Mouse (Mus musculus): ENCODE results near the gene Tmem9.

Tmem9 gene

DNA sequence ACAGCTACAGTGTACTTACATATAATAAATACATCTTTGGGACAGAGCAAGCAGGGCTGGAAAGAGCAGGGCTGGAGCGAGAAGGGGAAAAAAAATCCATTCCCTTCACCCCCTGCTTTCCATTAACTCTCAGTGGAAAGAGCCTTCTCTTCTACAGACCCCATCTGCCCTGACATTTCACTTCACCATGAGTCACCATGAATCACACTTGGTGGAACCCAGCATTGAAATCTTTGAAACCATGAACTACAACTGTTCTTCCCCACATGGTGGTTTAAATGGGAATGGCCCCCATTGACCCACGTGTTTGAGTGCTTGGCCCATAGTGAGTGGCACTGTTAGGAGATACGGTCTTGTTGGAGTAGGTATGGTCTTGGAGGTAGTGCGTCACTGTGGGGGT lies 2.3 kb downstream of the Tmem9 start:
- DNase-seq (ENCODE audit: low read depth, low spot score): no peak
- peaks cover 2% of the 10 kb centered on the region; the same call in 1 of the 2 replicates for H3K27me3 ChIP-seq (ENCODE audit: control insufficient read depth, insufficient read depth, low read length, poor library complexity, severe bottlenecking)
- H3K36me3 ChIP-seq (ENCODE audit: control insufficient read depth, insufficient read depth, low read length, poor library complexity, severe bottlenecking): no peaks in the 10 kb centered on the region

DNA sequence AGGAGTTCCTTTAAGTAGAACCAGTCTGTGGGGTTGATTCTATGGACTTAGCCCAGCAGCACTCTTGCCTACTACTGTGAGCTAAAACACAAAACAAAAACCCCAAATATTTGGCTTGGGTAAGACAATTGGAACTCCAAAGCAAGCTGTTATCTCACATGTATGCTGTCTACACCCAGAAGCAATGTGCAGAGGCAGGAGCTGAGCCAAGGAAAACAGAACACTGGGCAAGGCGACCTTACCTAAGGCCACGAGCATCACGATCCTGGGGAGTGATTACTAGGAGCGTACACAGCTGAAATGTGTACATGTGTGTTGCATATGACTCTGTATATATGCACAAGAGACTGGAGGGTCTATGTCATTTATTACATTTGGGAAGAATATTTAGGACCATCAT lies 5.6 kb downstream of the Tmem9 start:
- Histone ChIP-seq H3K27me3 (ENCODE audit: control insufficient read depth, insufficient read depth, low read length, poor library complexity, severe bottlenecking) (peaks cover under 1% of the 10 kb centered on the region; the same call in 1 of the 2 replicates), H3K36me3 (ENCODE audit: control insufficient read depth, insufficient read depth, low read length, poor library complexity, severe bottlenecking) (no peaks in the 10 kb centered on the region)
- no peak for DNase-seq (ENCODE audit: low read depth, low spot score)

DNA sequence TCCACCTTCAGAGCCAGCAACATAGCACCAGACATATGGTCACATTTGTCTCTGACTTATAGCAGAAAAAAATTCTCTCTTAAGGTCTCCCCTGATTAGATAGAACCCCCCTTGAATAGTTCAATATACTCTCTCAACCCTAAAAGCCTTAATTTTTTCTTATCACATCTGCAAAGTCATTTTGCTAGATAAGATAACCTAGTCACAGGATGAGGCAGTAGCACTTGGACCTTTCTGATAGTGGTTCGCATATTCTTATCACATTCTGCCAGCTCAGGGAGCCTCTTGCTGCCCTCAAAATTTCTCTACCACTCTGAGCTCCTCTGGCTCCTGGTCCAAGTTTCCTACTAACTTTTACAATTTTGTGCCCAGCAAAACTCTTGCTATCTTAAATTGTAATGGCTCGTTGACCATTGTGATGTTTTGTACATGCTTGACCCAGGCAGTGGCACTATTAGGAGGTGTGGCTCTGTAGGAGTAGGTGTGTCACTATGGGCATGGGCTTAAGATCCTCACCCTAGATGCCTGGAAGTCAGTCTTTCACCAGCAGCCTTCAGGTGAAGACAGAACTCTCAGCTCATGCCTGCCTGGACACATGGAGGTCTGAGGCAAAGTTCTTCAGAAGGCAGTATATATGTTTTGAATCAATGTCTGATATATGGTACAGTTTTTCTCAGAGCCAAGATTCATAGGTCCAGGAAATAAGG lies 7.0 kb downstream of the Tmem9 start:
- no peak for DNase-seq (ENCODE audit: low read depth, low spot score)
- Histone ChIP-seq H3K36me3 (ENCODE audit: control insufficient read depth, insufficient read depth, low read length, poor library complexity, severe bottlenecking) (no peaks in the 10 kb centered on the region), H3K27me3 (ENCODE audit: control insufficient read depth, insufficient read depth, low read length, poor library complexity, severe bottlenecking) (no peaks in the 10 kb centered on the region)

DNA sequence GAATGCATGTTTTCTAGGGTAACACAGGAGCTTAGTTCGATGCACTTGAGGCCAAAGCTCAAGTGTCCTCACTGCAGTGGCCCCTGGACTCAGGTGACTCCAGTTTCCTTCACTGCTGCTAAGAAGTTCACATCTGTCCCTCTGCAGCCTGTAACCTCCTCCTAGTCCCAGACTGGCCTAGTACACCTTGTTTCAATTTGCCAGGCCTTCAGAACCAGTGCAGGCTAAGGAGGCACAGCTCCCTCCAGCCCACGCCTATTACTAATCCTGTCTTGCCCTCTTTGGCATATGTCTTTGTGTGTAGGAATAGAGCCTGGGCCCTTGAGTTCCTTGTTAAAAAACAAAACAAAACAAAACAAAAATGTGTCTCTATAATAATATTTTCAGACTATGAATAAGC lies 9.4 kb downstream of the Tmem9 start:
- H3K36me3 ChIP-seq (ENCODE audit: control insufficient read depth, insufficient read depth, low read length, poor library complexity, severe bottlenecking): no peaks in the 10 kb centered on the region
- DNase-seq (ENCODE audit: low read depth, low spot score): peak; percentile 3
- no peaks in the 10 kb centered on the region for H3K27me3 ChIP-seq (ENCODE audit: control insufficient read depth, insufficient read depth, low read length, poor library complexity, severe bottlenecking)

DNA sequence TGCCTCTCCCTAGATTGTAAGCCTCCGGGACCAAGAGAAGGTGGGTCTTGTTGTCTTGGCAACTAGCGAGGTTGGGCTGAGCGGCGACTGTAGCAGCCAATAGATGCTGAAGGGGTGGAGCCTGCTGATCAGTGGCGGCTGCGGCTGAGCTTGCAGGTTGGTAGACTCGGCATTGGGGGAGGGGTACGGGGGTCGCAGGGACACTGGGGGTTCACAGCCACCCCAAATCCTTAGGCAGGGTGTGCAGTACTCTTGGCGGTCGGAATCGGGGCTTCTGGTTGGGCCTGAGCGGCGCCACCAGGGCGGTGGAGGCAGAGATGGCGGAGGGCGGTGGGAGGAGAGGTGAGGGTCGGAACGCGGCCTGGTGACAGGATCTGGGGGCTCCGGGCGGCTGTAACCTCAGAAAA lies 10.0 kb downstream of the Tmem9 start:
- DNase-seq (ENCODE audit: low read depth, low spot score): peak; percentile 86
- H3K36me3 ChIP-seq (ENCODE audit: control insufficient read depth, insufficient read depth, low read length, poor library complexity, severe bottlenecking): no peaks in the 10 kb centered on the region
- no peaks in the 10 kb centered on the region for H3K27me3 ChIP-seq (ENCODE audit: control insufficient read depth, insufficient read depth, low read length, poor library complexity, severe bottlenecking)

DNA sequence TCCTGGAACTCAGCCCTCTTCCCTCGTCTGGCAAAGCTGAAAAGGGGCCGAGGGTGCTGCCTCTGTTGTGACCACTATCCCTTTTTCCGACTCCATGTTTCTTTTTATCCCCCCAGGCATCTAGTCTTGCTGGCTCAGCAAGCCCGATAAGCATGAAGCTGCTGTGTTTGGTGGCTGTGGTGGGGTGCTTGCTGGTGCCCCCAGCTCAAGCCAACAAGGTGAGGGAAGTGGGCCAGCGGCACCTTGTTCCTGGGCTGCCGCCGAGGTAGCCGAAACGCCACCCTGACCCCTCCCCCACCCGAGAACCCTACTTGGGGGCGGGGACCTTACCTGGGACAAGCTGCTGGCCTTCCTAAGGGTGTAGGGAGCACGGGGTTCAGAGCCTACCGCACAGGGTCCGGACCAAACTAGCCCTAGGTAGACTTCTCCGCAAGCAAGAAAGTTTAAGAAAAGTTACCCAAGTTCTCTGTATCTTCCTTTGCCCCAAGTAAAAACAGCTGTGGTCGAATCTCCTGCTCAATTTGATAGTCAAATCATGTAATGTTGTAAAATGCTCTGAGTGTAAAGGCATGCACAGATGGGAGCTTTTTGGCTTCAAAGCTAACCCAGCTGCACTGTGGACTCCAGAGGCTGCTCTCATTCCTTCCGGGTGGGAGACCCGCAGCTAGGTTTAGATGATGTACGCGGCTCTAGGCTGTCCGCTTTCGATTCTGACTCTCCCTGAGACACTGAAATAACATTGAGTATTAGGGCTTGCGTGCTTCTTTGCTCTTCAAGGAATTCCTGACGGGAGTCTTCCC lies 10.6 kb downstream of the Tmem9 start:
- Histone ChIP-seq H3K27me3 (ENCODE audit: control insufficient read depth, insufficient read depth, low read length, poor library complexity, severe bottlenecking) (no peaks in the 10 kb centered on the region), H3K36me3 (ENCODE audit: control insufficient read depth, insufficient read depth, low read length, poor library complexity, severe bottlenecking) (no peaks in the 10 kb centered on the region)
- peak; percentile 41 for DNase-seq (ENCODE audit: low read depth, low spot score)

DNA sequence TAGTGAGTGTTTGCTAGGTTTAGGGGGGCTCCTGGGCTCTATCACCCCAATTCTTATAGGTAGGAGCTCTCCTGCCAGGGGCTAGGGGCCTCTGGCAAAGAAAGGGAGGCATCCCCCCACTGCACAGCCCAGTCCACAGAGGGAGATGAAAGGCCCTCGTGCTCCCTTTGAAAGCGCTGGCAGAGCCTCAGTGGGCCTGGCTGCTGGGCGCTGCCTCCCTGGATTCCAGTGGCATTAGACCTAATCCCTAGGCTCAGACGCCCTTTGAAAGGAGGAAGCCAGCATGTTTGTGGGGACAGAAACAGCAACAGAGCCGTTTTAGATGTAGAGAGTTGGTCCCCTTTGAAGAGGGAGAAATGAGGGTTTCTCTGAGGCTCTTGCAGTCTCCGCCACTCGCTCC lies 22.3 kb downstream of the Tmem9 start:
- H3K36me3 ChIP-seq (ENCODE audit: control insufficient read depth, insufficient read depth, low read length, poor library complexity, severe bottlenecking): peaks cover 2% of the 10 kb centered on the region; the same call in 1 of the 2 replicates
- no peaks in the 10 kb centered on the region for H3K27me3 ChIP-seq (ENCODE audit: control insufficient read depth, insufficient read depth, low read length, poor library complexity, severe bottlenecking)
- no peak for DNase-seq (ENCODE audit: low read depth, low spot score)

DNA sequence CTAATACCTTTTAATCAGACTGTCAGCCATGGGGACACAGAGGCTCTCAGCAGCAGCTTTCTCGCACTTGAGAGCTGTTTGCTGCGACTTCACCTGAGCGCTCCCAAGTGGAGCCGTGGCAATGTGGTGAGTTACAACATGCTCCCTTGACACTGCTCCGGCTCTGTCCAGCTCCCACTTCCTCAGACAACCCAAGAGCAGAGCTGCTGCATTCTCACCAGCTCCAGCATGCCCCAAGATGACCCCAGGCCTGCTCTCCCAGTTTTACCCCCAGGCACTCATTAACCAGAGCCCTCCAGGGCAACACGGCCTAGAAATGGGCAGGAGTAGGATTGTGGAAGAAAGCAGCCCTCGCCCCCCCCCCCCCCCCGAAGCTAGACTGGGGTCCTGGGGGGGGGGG lies 23.7 kb downstream of the Tmem9 start:
- no peaks in the 10 kb centered on the region for H3K27me3 ChIP-seq (ENCODE audit: control insufficient read depth, insufficient read depth, low read length, poor library complexity, severe bottlenecking)
- DNase-seq (ENCODE audit: low read depth, low spot score): no peak
- no peaks in the 10 kb centered on the region; the same call in 1 of the 2 replicates for H3K36me3 ChIP-seq (ENCODE audit: control insufficient read depth, insufficient read depth, low read length, poor library complexity, severe bottlenecking)

DNA sequence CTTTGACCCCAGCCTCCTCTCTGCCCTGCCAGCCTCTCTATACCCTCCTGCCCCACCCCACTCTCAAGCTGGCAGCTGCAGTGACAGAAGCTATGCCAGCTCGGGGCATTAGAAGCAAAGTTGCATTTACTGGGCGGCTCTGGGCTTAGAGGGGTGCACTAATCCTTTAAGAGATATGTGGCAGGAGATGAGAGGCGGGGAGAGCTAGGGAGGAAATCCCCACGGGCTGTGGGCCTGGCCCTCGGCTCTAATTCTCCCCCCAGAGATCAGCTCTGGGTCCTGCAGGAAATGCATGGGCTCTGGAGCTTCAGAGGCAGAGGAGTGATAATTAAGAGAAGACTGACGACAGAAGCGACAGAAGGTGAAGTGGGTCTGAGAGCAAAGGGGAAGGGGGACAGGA lies 25.0 kb downstream of the Tmem9 start:
- no peaks in the 10 kb centered on the region for H3K27me3 ChIP-seq (ENCODE audit: control insufficient read depth, insufficient read depth, low read length, poor library complexity, severe bottlenecking)
- H3K36me3 ChIP-seq (ENCODE audit: control insufficient read depth, insufficient read depth, low read length, poor library complexity, severe bottlenecking): no peaks in the 10 kb centered on the region; the same call in 1 of the 2 replicates
- DNase-seq (ENCODE audit: low read depth, low spot score): no peak

DNA sequence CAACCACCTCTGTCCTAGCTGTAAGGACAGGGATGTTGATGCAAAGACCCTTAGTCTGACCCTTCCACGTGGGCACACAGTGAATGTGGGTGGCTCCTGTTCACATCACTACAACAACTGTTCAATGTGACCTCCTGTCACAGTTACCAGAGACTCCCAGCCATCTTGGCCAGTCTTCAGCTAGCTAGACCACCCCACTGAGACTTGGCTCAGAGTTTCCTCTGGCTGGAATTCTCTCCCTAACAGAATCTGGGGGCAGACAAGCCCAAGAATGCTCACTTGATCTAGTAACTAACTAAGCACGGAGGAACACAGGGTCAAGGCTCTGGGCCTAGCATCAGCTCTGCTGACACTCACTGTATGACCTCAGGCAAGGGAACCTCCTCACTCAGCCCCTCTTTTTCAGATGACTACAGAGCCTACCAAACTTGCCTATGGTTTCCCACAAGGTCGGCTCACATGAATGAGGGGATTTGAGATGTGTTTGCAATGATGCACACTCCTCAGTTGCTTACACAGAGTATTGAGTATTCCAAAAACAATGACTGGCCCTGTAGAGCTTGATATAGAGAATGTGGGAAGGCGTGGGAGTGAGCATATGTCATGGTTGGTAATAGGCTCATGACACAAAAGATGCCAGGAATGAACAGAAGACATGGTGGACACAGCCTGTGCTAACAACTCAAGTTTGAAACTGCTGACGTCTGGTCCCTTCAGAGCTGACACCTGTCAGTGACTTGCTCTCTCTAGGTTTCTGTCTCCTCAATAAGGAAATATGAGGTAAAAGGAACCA lies 31.0 kb downstream of the Tmem9 start:
- no peaks in the 10 kb centered on the region for H3K36me3 ChIP-seq (ENCODE audit: control insufficient read depth, insufficient read depth, low read length, poor library complexity, severe bottlenecking)
- H3K27me3 ChIP-seq (ENCODE audit: control insufficient read depth, insufficient read depth, low read length, poor library complexity, severe bottlenecking): no peaks in the 10 kb centered on the region
- DNase-seq (ENCODE audit: low read depth, low spot score): no peak

DNA sequence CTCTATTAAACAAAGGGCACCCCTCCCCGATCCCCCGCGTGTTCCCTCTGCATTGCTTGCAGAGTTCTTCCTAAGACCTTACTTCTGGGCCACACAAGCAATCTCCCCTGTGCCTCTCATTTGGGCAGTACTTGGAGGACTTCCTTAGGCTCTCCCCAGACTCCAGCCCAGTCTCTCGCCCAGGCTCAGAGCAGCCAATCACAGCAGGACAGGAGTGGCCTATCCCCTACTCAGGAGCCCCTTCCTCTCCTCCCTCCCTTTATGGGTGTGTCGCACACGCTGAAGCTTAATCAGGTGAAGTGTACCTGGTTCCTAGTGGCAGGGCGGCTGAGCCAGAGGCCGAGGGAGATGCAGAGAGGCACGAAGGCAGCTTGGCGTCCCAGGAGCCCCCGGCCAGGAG lies 32.5 kb downstream of the Tmem9 start:
- Histone ChIP-seq H3K27me3 (ENCODE audit: control insufficient read depth, insufficient read depth, low read length, poor library complexity, severe bottlenecking) (no peaks in the 10 kb centered on the region), H3K36me3 (ENCODE audit: control insufficient read depth, insufficient read depth, low read length, poor library complexity, severe bottlenecking) (no peaks in the 10 kb centered on the region)
- no peak for DNase-seq (ENCODE audit: low read depth, low spot score)

DNA sequence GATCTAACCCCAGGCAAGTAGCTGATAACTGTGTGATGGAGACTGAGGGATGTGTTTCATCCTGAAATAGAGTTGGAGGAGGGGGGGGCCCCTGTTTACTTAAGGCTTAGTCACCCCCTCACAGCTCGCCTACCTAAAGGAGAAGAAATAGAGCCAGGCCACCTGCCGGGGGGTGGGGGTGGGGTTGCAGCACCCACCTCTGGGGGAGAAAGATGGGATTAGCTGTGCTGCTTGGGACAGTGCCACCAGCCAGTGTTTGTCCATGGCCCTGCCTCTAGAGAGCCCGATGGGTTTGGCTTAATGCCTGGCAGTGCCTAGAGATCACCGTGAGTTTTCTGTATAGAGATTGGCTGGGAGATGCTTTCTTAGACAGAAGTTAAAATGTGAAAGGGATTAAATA lies 32.9 kb downstream of the Tmem9 start:
- no peaks in the 10 kb centered on the region for H3K27me3 ChIP-seq (ENCODE audit: control insufficient read depth, insufficient read depth, low read length, poor library complexity, severe bottlenecking)
- no peak for DNase-seq (ENCODE audit: low read depth, low spot score)
- H3K36me3 ChIP-seq (ENCODE audit: control insufficient read depth, insufficient read depth, low read length, poor library complexity, severe bottlenecking): no peaks in the 10 kb centered on the region

DNA sequence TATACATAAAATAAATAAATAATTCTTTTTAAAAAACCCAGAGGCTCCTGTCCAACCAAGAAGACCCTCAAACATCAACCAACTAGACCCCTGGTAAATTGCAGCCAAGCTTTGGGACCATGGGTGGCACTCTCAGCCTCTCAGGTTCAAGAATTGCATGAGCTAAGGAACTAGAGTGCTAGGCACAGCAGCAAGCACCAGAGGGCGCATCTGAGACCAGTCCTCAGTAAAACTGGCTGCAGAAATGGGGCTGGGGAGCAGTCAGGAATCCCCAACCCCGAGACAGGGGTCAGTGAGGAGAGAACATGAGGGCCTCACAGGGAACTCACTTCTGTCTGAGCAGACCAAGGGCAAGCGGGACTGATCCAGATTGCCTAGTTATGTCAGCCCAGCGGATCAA lies 37.8 kb downstream of the Tmem9 start:
- H3K36me3 ChIP-seq (ENCODE audit: control insufficient read depth, insufficient read depth, low read length, poor library complexity, severe bottlenecking): no peaks in the 10 kb centered on the region
- peak; percentile 70 for DNase-seq (ENCODE audit: low read depth, low spot score)
- H3K27me3 ChIP-seq (ENCODE audit: control insufficient read depth, insufficient read depth, low read length, poor library complexity, severe bottlenecking): 0 out of 2 replicates have a peak, but pooled peaks cover 2% of the 10 kb centered on the region

DNA sequence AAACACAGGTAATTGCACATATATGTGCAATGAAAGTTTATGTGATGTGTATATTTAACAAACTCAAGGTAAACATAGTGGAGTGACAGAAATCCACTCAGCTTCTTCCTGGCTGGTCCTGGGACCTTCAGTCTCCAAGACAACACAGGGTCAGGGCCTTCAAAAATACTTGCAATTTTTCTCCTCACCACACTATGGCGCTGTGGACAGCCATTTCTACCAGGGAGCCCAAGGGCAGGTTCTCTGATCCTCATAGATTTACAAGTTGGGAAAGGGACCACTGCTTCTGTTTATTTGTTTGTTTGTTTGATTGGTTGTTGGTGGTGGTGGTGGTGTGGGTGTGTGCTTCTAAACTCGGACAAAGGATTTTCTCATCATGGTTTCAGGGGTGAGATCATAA lies 39.5 kb downstream of the Tmem9 start:
- Histone ChIP-seq H3K36me3 (ENCODE audit: control insufficient read depth, insufficient read depth, low read length, poor library complexity, severe bottlenecking) (no peaks in the 10 kb centered on the region), H3K27me3 (ENCODE audit: control insufficient read depth, insufficient read depth, low read length, poor library complexity, severe bottlenecking) (0 out of 2 replicates have a peak, but pooled peaks cover 2% of the 10 kb centered on the region)
- DNase-seq (ENCODE audit: low read depth, low spot score): peak; percentile 29

DNA sequence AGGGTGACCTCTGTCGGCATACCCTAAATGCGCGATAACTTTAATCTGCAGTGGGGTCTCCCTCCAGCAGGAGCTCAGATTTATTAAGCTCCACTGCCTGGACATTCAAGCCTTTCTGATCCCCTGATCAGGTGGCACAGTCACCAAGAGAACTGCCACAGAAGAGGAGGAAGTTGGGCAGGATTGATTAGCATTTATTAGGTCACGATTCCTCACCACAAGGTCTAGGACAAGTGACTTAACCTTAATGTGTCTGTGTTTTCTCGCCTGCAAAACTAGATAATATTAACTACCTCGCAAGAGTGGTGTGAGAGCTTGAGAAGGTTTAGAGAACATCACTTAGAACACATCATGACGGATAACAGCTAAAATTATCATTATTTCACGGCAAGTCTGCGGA lies 39.9 kb downstream of the Tmem9 start:
- no peaks in the 10 kb centered on the region for H3K36me3 ChIP-seq (ENCODE audit: control insufficient read depth, insufficient read depth, low read length, poor library complexity, severe bottlenecking)
- H3K27me3 ChIP-seq (ENCODE audit: control insufficient read depth, insufficient read depth, low read length, poor library complexity, severe bottlenecking): 0 out of 2 replicates have a peak, but pooled peaks cover 2% of the 10 kb centered on the region
- DNase-seq (ENCODE audit: low read depth, low spot score): no peak

Measured in splenic B cell, adult 2 months (primary cell).